Mouse (Mus musculus): ENCODE data around the gene Gm9918. TPM values are rescaled to one million over a fixed set of nuclear protein-coding genes. Genes with fewer than 3 reads are reported as not detected.

Gene Gm9918
- polyA plus RNA-seq, 1 experiment = 0.30 TPM

DNA sequence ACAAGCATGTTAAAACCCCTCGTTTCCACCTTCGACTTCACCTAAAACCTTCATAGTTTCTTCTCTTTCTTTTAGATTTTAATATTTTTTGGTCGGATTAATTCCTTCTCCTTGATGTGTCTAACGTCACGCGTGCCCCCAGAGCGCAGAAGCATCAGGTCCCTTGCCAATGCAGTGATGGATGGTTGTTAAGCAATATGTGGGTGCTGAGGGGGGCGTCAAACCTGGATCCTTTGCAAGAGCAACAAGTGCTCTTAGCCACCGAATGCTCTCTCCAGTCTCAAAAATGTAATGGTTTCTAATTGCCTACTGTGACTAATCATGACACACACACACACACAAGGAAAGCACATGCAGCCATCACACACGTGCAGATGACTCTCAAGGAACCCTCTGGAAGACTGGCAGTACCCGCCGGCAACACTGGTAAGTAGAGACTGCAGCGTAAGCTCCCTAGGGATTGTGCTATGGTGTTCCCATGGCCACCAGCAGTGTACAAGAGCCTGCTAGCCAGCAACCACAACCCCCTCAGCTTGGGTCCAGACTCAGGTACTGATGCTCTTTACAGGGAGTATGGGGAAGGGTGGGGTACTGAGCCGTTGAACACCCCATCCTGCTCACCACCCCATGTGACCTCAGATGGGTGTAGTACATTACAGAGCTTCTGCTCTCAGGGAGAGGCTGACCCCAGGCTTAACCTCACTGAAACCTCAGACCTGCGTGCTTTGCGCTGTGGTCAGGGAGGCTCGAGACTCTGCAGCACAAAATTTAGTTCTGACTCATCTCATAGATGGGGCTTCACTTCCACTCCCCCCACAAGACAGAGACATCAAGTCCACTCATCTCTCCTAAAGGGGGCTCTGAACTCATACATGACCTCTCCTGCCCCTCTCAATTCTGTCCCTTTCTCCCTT, 39.7 kb upstream of the Gm9918 start:
- peak; percentile 31 for DNase-seq
- 61% methylated on average over 17 of the region's 17 CpGs for WGBS
- peak overlapping the region; percentile 37 for H3K4me3 ChIP-seq (ENCODE audit: control insufficient read depth, insufficient read depth, low read length)
- H3K36me3 ChIP-seq (ENCODE audit: control insufficient read depth, insufficient read depth, low read length) = no peaks in the 10 kb centered on the region
- H3K27me3 ChIP-seq (ENCODE audit: control insufficient read depth, insufficient read depth, low read length) = no peaks in the 10 kb centered on the region
- TF ChIP-seq POLR2A (IDR thresholded peaks at IDR 0.05; ENCODE audit: control insufficient read depth, extremely low read depth, insufficient read depth, low read length, poor library complexity) (no peak), CTCF (IDR thresholded peaks at IDR 0.05; ENCODE audit: borderline replicate concordance, control insufficient read depth, extremely low read depth, insufficient read depth, low read length, poor library complexity) (no peak)
- peak overlapping the region; percentile 62; the same call in 1 of the 2 replicates for H3K27ac ChIP-seq (ENCODE audit: control insufficient read depth, insufficient read depth, low read length)
- peaks cover 49% of the 10 kb centered on the region for H3K4me1 ChIP-seq (replicated peaks; ENCODE audit: control insufficient read depth, insufficient read depth, low read length)

DNA sequence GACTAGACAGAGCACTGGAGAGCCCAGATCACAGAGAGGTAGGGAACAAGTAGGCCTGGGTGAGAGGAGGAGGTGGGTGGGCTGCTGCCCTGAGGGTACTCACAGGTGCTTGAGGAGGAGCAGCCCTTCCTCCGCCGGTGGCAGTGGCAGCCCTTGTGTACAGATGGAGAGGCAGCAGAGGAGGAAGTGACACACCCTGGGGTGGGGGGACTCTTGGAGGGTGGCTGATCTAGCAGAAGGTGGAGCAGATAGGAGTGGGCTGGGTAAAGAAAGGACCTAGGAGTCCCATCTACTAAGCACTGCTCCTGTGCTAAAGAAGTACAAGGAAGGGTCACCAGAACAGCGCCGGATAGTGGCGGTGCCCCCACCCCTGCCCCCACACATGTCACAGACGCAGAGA, 38.6 kb upstream of the Gm9918 start, which contains the start of gene Itgb7:
Itgb7 (minus strand) TSS at position 197 of the 400 bp plus-strand sequence.
- Histone ChIP-seq H3K27ac (ENCODE audit: control insufficient read depth, insufficient read depth, low read length) (peak within 1 kb of the TSS; percentile 62), H3K4me1 (replicated peaks; ENCODE audit: control insufficient read depth, insufficient read depth, low read length) (peaks cover 47% of the 10 kb centered on the region), H3K36me3 (ENCODE audit: control insufficient read depth, insufficient read depth, low read length) (no peaks in the 10 kb centered on the region), H3K27me3 (ENCODE audit: control insufficient read depth, insufficient read depth, low read length) (no peaks in the 10 kb centered on the region), H3K4me3 (ENCODE audit: control insufficient read depth, insufficient read depth, low read length) (peak within 1 kb of the TSS; percentile 37)
- 3% methylated on average over 6 of the region's 6 CpGs for WGBS
- peak; percentile 84 for DNase-seq
- TF ChIP-seq POLR2A (IDR thresholded peaks at IDR 0.05; ENCODE audit: control insufficient read depth, extremely low read depth, insufficient read depth, low read length, poor library complexity) = peak; percentile 44; the same call in 1 of the 2 replicates
- TF ChIP-seq CTCF (IDR thresholded peaks at IDR 0.05; ENCODE audit: borderline replicate concordance, control insufficient read depth, extremely low read depth, insufficient read depth, low read length, poor library complexity) = no peak

DNA sequence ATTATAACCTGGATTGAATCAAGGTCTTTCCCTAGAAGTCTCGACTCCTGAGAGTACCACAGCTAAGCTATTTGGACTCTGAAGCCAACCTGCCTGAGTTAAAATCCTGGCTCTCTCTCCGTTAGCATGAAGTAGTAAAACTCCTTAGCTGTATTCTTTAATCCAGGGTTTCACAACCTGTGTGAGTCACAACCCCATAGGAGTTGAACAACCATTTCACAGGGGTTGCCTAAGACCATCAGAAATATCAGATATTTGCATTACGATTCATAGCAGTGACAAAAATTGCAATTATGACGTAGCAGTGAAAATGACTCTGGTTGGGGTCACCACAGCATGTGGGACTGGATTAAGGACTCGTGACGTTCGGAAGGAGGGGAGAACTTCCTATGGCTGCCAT, 37.6 kb upstream of the Gm9918 start:
- Histone ChIP-seq H3K27me3 (ENCODE audit: control insufficient read depth, insufficient read depth, low read length) (no peaks in the 10 kb centered on the region), H3K4me3 (ENCODE audit: control insufficient read depth, insufficient read depth, low read length) (no peak overlapping the region), H3K27ac (ENCODE audit: control insufficient read depth, insufficient read depth, low read length) (no peak overlapping the region), H3K36me3 (ENCODE audit: control insufficient read depth, insufficient read depth, low read length) (no peaks in the 10 kb centered on the region), H3K4me1 (replicated peaks; ENCODE audit: control insufficient read depth, insufficient read depth, low read length) (peaks cover 47% of the 10 kb centered on the region)
- WGBS = 93% methylated on average over 7 of the region's 7 CpGs
- no peak for DNase-seq
- TF ChIP-seq CTCF (IDR thresholded peaks at IDR 0.05; ENCODE audit: borderline replicate concordance, control insufficient read depth, extremely low read depth, insufficient read depth, low read length, poor library complexity) (no peak), POLR2A (IDR thresholded peaks at IDR 0.05; ENCODE audit: control insufficient read depth, extremely low read depth, insufficient read depth, low read length, poor library complexity) (no peak)

DNA sequence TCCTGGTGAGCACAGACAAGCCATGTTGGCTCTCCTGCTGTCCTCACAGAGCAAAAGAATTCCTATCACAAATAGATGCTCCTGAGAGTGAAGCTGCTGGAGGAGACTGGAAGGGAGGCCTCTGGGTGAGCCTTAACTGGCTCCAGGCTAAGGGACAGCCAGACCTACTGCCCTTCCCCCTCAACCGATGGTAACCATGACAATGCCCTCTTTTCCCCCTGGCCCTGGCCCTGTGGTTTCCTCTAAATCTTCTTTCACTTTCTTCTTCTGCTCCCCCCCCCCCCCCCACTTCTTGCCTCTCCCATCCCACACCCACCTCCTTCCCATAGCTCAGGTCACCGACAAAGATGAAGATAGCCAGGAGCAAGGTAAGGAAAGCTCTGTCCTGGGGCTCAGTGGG, 36.5 kb upstream of the Gm9918 start:
- H3K27ac ChIP-seq (ENCODE audit: control insufficient read depth, insufficient read depth, low read length) = no peak overlapping the region; the same call in 1 of the 2 replicates
- H3K27me3 ChIP-seq (ENCODE audit: control insufficient read depth, insufficient read depth, low read length) = no peaks in the 10 kb centered on the region
- DNase-seq = peak; percentile 37
- H3K4me3 ChIP-seq (ENCODE audit: control insufficient read depth, insufficient read depth, low read length) = no peak overlapping the region
- TF ChIP-seq CTCF (IDR thresholded peaks at IDR 0.05; ENCODE audit: borderline replicate concordance, control insufficient read depth, extremely low read depth, insufficient read depth, low read length, poor library complexity) = no peak
- TF ChIP-seq POLR2A (IDR thresholded peaks at IDR 0.05; ENCODE audit: control insufficient read depth, extremely low read depth, insufficient read depth, low read length, poor library complexity) = no peak
- 0% methylated on average over 2 of the region's 2 CpGs for WGBS
- H3K4me1 ChIP-seq (replicated peaks; ENCODE audit: control insufficient read depth, insufficient read depth, low read length) = peaks cover 47% of the 10 kb centered on the region
- no peaks in the 10 kb centered on the region for H3K36me3 ChIP-seq (ENCODE audit: control insufficient read depth, insufficient read depth, low read length)

DNA sequence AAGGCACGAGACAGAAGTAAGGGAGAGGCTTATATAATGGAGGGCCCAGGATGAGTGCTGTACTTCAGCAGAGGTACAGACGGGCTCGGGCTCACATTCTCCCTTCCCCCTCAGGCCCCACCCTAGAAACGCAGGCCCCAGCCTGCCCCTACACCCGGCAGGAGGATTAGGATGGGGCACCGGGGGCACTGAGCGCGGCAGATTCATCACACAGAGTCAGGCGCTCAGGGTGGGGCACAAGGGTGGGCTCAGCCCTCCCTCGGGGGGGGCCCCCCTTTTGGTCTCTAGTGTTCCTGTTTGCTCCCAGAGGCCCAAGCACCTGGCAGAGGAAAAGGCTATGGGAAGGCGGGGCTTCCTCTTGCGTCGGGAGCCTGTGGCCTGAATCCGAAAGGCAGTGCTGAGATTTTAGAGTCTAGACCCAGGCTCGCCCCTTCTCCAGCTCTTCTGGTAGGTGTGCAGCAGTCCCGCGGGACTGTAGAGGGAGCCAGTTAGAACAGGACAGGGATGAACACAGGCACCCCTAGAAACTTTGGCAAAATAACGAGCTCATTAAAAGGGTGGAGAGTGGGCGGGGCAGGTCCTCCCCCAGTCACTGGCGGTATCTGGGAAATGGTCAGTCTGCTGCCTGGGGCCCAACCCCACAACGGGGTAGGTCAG, 34.9 kb upstream of the Gm9918 start:
- WGBS = 26% methylated on average over 21 of the region's 21 CpGs
- Histone ChIP-seq H3K27ac (ENCODE audit: control insufficient read depth, insufficient read depth, low read length) (no peak overlapping the region), H3K4me3 (ENCODE audit: control insufficient read depth, insufficient read depth, low read length) (no peak overlapping the region), H3K27me3 (ENCODE audit: control insufficient read depth, insufficient read depth, low read length) (no peaks in the 10 kb centered on the region), H3K4me1 (replicated peaks; ENCODE audit: control insufficient read depth, insufficient read depth, low read length) (peaks cover 46% of the 10 kb centered on the region), H3K36me3 (ENCODE audit: control insufficient read depth, insufficient read depth, low read length) (no peaks in the 10 kb centered on the region)
- DNase-seq = peak; percentile 31
- TF ChIP-seq POLR2A (IDR thresholded peaks at IDR 0.05; ENCODE audit: control insufficient read depth, extremely low read depth, insufficient read depth, low read length, poor library complexity) (no peak), CTCF (IDR thresholded peaks at IDR 0.05; ENCODE audit: borderline replicate concordance, control insufficient read depth, extremely low read depth, insufficient read depth, low read length, poor library complexity) (no peak)

DNA sequence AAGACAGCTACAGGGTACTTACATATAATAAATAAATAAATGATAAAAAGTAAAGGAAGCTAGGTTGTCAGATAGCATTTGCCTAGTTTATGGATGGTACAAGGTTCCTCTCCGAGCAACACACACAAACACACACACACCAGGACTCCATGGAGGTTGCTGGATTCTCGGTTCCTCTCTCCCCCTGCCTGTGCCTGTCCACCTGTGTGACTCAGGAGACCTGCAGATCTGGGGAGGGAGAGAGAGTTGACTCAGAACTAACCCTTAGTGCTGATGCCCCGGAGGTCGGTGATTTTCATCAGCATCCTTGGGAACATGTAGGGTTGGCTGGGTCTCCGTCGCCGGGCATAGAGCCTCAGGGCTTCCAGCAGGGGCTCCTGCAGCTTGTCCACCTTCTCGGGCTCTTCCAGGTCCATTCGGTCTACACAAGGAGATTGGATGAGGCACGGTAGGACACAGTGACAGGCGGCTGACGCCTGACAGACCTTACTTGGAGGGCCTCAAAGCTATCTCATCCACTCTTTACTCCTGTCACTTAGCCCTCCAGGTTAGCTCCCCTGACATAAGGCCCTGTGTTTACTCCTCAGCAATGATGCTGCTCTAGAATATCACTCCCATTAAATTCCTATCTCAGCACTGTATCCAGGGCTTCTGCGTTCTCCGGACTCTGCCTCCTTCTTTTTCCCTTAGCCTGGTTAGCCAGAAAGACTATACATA, 31.7 kb upstream of the Gm9918 start:
- H3K4me3 ChIP-seq (ENCODE audit: control insufficient read depth, insufficient read depth, low read length) = no peak overlapping the region
- no peaks in the 10 kb centered on the region for H3K36me3 ChIP-seq (ENCODE audit: control insufficient read depth, insufficient read depth, low read length)
- peaks cover 28% of the 10 kb centered on the region for H3K4me1 ChIP-seq (replicated peaks; ENCODE audit: control insufficient read depth, insufficient read depth, low read length)
- no peak overlapping the region for H3K27ac ChIP-seq (ENCODE audit: control insufficient read depth, insufficient read depth, low read length)
- WGBS = 91% methylated on average over 14 of the region's 14 CpGs
- no peak for TF ChIP-seq POLR2A (IDR thresholded peaks at IDR 0.05; ENCODE audit: control insufficient read depth, extremely low read depth, insufficient read depth, low read length, poor library complexity)
- no peak for TF ChIP-seq CTCF (IDR thresholded peaks at IDR 0.05; ENCODE audit: borderline replicate concordance, control insufficient read depth, extremely low read depth, insufficient read depth, low read length, poor library complexity)
- no peak for DNase-seq
- H3K27me3 ChIP-seq (ENCODE audit: control insufficient read depth, insufficient read depth, low read length) = no peaks in the 10 kb centered on the region
